ENCODE assay signal across 8 mouse cellular contexts in genomic region chr19:9991304-9991703, GRCm38 (mm10). TPM values are rescaled to one million over a fixed set of nuclear protein-coding genes. Genes with fewer than 3 reads are reported as not detected.
DNase-seq lines count a peak whose midpoint lies in the region; ATAC-seq and TF ChIP-seq lines count a peak whose summit lies in the region.

No protein-coding gene starts in this region.

- TF ChIP-seq EP300 in ES-Bruce4 (IDR thresholded peaks at IDR 0.05; ENCODE audit: insufficient read depth, low read depth, low read length), result no peak

- H3K9me3 ChIP-seq in ES-Bruce4 (replicated peaks; ENCODE audit: control insufficient read depth, insufficient read depth, low read length, poor library complexity, severe bottlenecking), result no peaks in the 10 kb centered on the region

- no peak overlapping the region for H3K4me3 ChIP-seq in ES-Bruce4 (ENCODE audit: low read depth, low read length)
- no peak overlapping the region for H3K4me3 ChIP-seq in embryonic fibroblast, embryonic 13.5 days (ENCODE audit: insufficient read depth, low read length)

- no peaks in the 10 kb centered on the region for H3K4me1 ChIP-seq in ES-Bruce4 (ENCODE audit: control insufficient read depth, insufficient read depth, low read length)
- H3K4me1 ChIP-seq in embryonic fibroblast, embryonic 13.5 days (ENCODE audit: control insufficient read depth, insufficient read depth, low read length), result peaks cover 2% of the 10 kb centered on the region; the same call in 1 of the 2 replicates

- H3K27me3 ChIP-seq in ES-Bruce4 (ENCODE audit: control insufficient read depth, insufficient read depth, low read length, poor library complexity, severe bottlenecking), result no peaks in the 10 kb centered on the region

- H3K9ac ChIP-seq in ES-Bruce4 (ENCODE audit: low read depth, poor library complexity, severe bottlenecking), result no peak overlapping the region

- DNase-seq in adrenal gland, postnatal 36 days, result peak; percentile 88 to 89
- peak; percentile 78 for DNase-seq in layer of hippocampus, adult 9-11 months
- DNase-seq in lung, postnatal 14 days, result peak; percentile 88
- peak; percentile 73 for DNase-seq in retina, postnatal 7 days (ENCODE audit: low read depth, low spot score)
- peak; percentile 71 to 77 for DNase-seq in urinary bladder, adult 18-20 months (ENCODE audit: low spot score in 2 of 2)

- ATAC-seq in hematopoietic stem cell, adult 5-6 weeks (replicated peaks in 1 of 2; ENCODE audit: insufficient read depth in 1 of 2, low FRiP score in 2 of 2, low TSS enrichment in 1 of 2, low read depth in 1 of 2, poor library complexity in 2 of 2, severe bottlenecking in 2 of 2), result peak; percentile 59 to 63; a peak in 3 of 4 replicates

- TF ChIP-seq CTCF in ES-Bruce4 (IDR thresholded peaks at IDR 0.05; ENCODE audit: low read depth, low read length), result peak; percentile 94
- peak; percentile 89 for TF ChIP-seq CTCF in embryonic fibroblast, embryonic 13.5 days (IDR thresholded peaks at IDR 0.05; ENCODE audit: borderline replicate concordance, insufficient read depth, low read length)

- H3K36me3 ChIP-seq in ES-Bruce4 (ENCODE audit: control insufficient read depth, insufficient read depth, low read length, poor library complexity, severe bottlenecking), result no peaks in the 10 kb centered on the region

- no peak for TF ChIP-seq POLR2A in ES-Bruce4 (IDR thresholded peaks at IDR 0.05; ENCODE audit: insufficient read depth, low read length)
- TF ChIP-seq POLR2A in embryonic fibroblast, embryonic 13.5 days (IDR thresholded peaks at IDR 0.05; ENCODE audit: low read depth, low read length), result no peak

- no peak overlapping the region for H3K27ac ChIP-seq in ES-Bruce4 (ENCODE audit: insufficient read depth, low read length)
- H3K27ac ChIP-seq in embryonic fibroblast, embryonic 13.5 days (ENCODE audit: insufficient read depth, low read length), result no peak overlapping the region

RNA-seq across cellular contexts. Expression of gene Best1, which starts 10.1 kb away (rescaled TPM):
- 1.4 and 3.1 TPM in 2 replicates for polyA plus RNA-seq in ES-Bruce4 (2011; ENCODE audit: insufficient read depth, insufficient read length, low read depth, missing spikeins)
- total RNA-seq in adrenal gland, postnatal 36 days (2021), result under 1 TPM; 0.16 to 0.36 TPM
- 0.33 and 0.60 TPM in 2 replicates for polyA plus RNA-seq in embryonic fibroblast, embryonic 13.5 days (2011; ENCODE audit: insufficient read length, low read depth, missing spikeins)
- 2.5 TPM in 1 of 2 replicates, not detected in the other for total RNA-seq in hematopoietic stem cell, adult 5-6 weeks (2017)

RNA-seq across cellular contexts. Expression of gene Rab3il1, which starts 10.2 kb away (rescaled TPM):
- polyA plus RNA-seq in ES-Bruce4 (2011; ENCODE audit: insufficient read depth, insufficient read length, low read depth, missing spikeins), result 3.2 and 4.1 TPM in 2 replicates
- total RNA-seq in adrenal gland, postnatal 36 days (2021), result 1 to 10 TPM; 5.6 to 6.6 TPM
- 6.5 and 18.2 TPM in 2 replicates for polyA plus RNA-seq in embryonic fibroblast, embryonic 13.5 days (2011; ENCODE audit: insufficient read length, low read depth, missing spikeins)
- 11.2 and 13.1 TPM in 2 replicates for total RNA-seq in hematopoietic stem cell, adult 5-6 weeks (2017)

RNA-seq across cellular contexts. Expression of gene Fth1, which starts 10.9 kb away (rescaled TPM):
- polyA plus RNA-seq in ES-Bruce4 (2011; ENCODE audit: insufficient read depth, insufficient read length, low read depth, missing spikeins), result 606 and 634 TPM in 2 replicates
- total RNA-seq in adrenal gland, postnatal 36 days (2021), result 1,000 to 10,000 TPM; 2,852 to 3,273 TPM
- polyA plus RNA-seq in embryonic fibroblast, embryonic 13.5 days (2011; ENCODE audit: insufficient read length, low read depth, missing spikeins), result 1,225 and 1,491 TPM in 2 replicates
- 535 and 658 TPM in 2 replicates for total RNA-seq in hematopoietic stem cell, adult 5-6 weeks (2017)

RNA-seq across cellular contexts. Expression of gene Fads3, which starts 50.1 kb away (rescaled TPM):
- 0.81 and 3.1 TPM in 2 replicates for polyA plus RNA-seq in ES-Bruce4 (2011; ENCODE audit: insufficient read depth, insufficient read length, low read depth, missing spikeins)
- 10 to 100 TPM in 1 of 2 experiments, 1 to 10 TPM in 1; 9.4 to 23.4 TPM for total RNA-seq in adrenal gland, postnatal 36 days (2021)
- polyA plus RNA-seq in embryonic fibroblast, embryonic 13.5 days (2011; ENCODE audit: insufficient read length, low read depth, missing spikeins), result 115 and 142 TPM in 2 replicates
- 3.4 and 6.3 TPM in 2 replicates for total RNA-seq in hematopoietic stem cell, adult 5-6 weeks (2017)
